Mouse (Mus musculus): ENCODE data around the gene Tmem184c. TPM values are rescaled to one million over a fixed set of nuclear protein-coding genes. Genes with fewer than 3 reads are reported as not detected.

The Tmem184c gene
- polyA plus RNA-seq (2017; shearing (Covaris generic)): 17.9 TPM

DNA sequence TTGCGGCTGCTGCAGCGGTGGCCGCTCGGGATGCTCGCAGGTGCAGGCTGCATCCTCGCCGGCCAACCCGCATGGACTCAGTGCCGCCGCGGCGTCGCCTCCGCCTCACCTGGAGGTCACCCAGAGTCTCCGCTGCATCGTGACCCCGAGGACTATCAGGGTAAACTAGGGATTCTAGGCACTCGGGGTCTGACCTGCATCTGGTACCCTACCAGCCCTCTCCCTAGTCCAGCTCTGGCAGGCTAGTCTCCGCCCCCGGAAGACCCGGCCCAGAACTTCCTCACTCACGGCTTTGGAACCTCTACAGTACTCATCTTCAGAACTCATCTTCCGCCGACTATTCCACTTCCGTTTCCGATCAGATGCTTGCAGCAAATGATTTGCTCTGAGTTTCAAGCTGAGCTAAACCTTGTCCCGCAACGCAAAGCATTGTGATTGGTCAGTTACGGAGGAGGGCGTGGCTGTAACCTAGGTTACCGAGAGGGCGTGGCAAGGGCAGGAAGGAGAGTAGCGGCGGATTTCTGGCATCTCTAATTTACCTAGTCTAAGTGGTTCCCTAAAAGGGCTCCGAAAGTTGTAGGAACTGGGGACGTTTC lies at the start of gene Tmem184c:
Gene Tmem184c, minus strand, starts transcription at position 325 of the 596 bp plus-strand sequence.

DNA sequence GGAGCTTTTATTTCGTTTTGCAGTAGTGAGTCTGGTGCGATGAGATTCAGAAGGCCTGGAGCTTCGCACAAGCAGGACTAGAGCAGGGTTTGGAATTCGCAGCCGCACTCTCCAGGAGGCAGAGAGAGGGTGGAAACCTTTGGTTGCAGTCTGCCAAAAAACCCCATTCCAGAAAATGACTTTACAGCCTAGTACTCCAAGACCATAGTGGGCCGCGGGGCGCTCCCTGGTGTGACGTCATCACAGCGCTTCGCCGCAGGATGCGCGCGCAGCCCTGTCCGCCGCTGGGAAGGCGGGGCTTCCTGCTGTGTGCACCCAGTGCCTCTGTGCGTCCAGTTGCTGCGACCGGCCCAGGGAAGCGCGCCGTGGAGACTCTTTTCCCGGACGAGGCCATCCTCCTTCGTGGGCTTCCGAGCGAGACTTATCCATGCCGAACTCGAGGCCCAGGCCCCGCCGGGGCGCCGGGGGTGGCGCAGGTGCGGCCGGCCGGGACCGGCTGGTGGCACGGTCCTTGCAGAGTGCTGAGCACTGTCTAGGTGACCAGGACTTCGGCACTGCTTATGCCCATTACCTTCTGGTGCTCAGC lies 61.3 kb downstream of the Tmem184c start, which contains the start of gene Prmt9:
Gene Prmt9, plus strand, starts transcription at position 277 of the 586 bp plus-strand sequence.

Other genes starting within 250 kb of the Tmem184c start
- 1.6 TPM for gene Arhgap10, start 92.7 kb downstream of the Tmem184c start, polyA plus RNA-seq (2017; shearing (Covaris generic))
- 27.7 TPM for gene Prmt9, start 61.3 kb downstream of the Tmem184c start, polyA plus RNA-seq (2017; shearing (Covaris generic))
- 0.10 TPM for gene Ednra, start 113.8 kb upstream of the Tmem184c start, polyA plus RNA-seq (2017; shearing (Covaris generic))

Data from CD4-positive, CD25-positive, alpha-beta regulatory T cell, adult 9 weeks (primary cell).